ENCODE assay signal across 20 mouse cellular contexts in the genomic region with DNA sequence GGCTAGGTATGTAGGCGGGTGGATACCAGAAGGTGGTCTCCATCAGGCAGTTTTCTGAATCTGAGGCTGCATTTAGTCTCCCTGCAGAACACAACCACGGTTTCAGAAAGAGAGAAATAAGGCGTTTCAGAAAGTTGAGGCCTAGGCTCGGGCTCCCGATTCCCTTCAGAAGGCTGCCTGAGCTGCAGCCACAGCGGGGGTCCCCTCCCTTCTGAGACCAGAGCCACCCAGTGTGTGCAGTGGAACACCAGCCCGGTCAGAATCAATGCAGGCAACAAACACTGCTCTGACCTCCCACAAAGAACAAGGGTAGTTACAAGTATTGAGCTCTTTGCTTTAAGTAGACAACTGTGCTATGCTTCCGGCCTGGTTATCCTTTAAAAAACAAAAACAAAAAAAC. TPM values are rescaled to one million over a fixed set of nuclear protein-coding genes. Genes with fewer than 3 reads are reported as not detected.
DNase-seq lines count a peak whose midpoint lies in the region; ATAC-seq and TF ChIP-seq lines count a peak whose summit lies in the region.
"Had no signal": no experiment of that assay in that cellular context is flagged by ENCODE, and none has a peak within 500 bp of the region (broad histone marks: within the 10 kb centered on the region; RNA-seq: fewer than 3 reads in every experiment).

No protein-coding gene starts in this region.

- TF ChIP-seq CTCF in E14TG2a.4 (conservative IDR thresholded peaks at IDR 0.05; ENCODE audit: low read length): no peak
- TF ChIP-seq CTCF in brain, embryonic 14.5 days (IDR thresholded peaks at IDR 0.05; ENCODE audit: borderline replicate concordance, extremely low read depth, insufficient read depth, insufficient read length): no peak

- peaks cover 90% of the 10 kb centered on the region for H3K27me3 ChIP-seq in kidney, embryonic 14.5 days (ENCODE audit: control insufficient read depth, insufficient read depth, low read length)
- peaks cover 94% of the 10 kb centered on the region for H3K27me3 ChIP-seq in kidney, embryonic 16.5 days (ENCODE audit: insufficient read depth, low read length)
- H3K27me3 ChIP-seq in E14TG2a.4 (ENCODE audit: insufficient read depth, low read length): peaks cover 97% of the 10 kb centered on the region
- peaks cover 24% of the 10 kb centered on the region for H3K27me3 ChIP-seq in intestine, embryonic 16.5 days (replicated peaks; ENCODE audit: control insufficient read depth, insufficient read depth, low read length)

- 4% methylated on average over 8 of the region's 8 CpGs for WGBS in kidney, embryonic 14.5 days
- WGBS in kidney, embryonic 16.5 days: 11% methylated on average over 8 of the region's 8 CpGs
- 9% methylated on average over 8 of the region's 8 CpGs for WGBS in intestine, embryonic 16.5 days

- peak; percentile 37 for DNase-seq in brain, embryonic 14.5 days (ENCODE audit: low read depth)
- no peak for DNase-seq in gastrocnemius, adult 8-10 months (ENCODE audit: low spot score in 2 of 2)
- DNase-seq: adrenal gland, postnatal 10 days; cerebellum, adult 2 months; kidney, postnatal 14 days; liver, embryonic 13.5 days; right cerebral cortex, postnatal 14 days; thymus, postnatal 25 days had no signal

- H3K9me3 ChIP-seq in kidney, embryonic 14.5 days (ENCODE audit: control insufficient read depth, low read length): no peaks in the 10 kb centered on the region
- no peaks in the 10 kb centered on the region for H3K9me3 ChIP-seq in kidney, embryonic 16.5 days (ENCODE audit: low read length)
- H3K9me3 ChIP-seq in E14TG2a.4 (ENCODE audit: low read length): no peaks in the 10 kb centered on the region
- no peaks in the 10 kb centered on the region for H3K9me3 ChIP-seq in intestine, embryonic 16.5 days (ENCODE audit: control insufficient read depth, low read length)
- H3K9me3 ChIP-seq: heart, embryonic 15.5 days; liver, embryonic 13.5 days; midbrain, embryonic 12.5 days had no signal

- no peak overlapping the region for H3K27ac ChIP-seq in kidney, embryonic 14.5 days (ENCODE audit: low read depth, low read length)
- H3K27ac ChIP-seq in kidney, embryonic 16.5 days (ENCODE audit: low read length): no peak overlapping the region
- peak overlapping the region; percentile 79 for H3K27ac ChIP-seq in intestine, embryonic 16.5 days (ENCODE audit: low read length)
- H3K27ac ChIP-seq: heart, embryonic 15.5 days; hindbrain, postnatal 0 days; liver, embryonic 13.5 days; midbrain, embryonic 12.5 days had no signal

- H3K4me2 ChIP-seq in kidney, embryonic 14.5 days (replicated peaks; ENCODE audit: low read depth, low read length): no peak overlapping the region; the same call in 1 of the 2 replicates
- H3K4me2 ChIP-seq in kidney, embryonic 16.5 days (replicated peaks; ENCODE audit: low read depth, low read length): no peak overlapping the region
- H3K4me2 ChIP-seq in intestine, embryonic 16.5 days (ENCODE audit: low read depth, low read length): peak overlapping the region; percentile 57
- H3K4me2 ChIP-seq: liver, embryonic 13.5 days had no signal

- H3K9ac ChIP-seq in kidney, embryonic 14.5 days (ENCODE audit: low read depth, low read length): no peak overlapping the region
- no peak overlapping the region for H3K9ac ChIP-seq in kidney, embryonic 16.5 days (replicated peaks; ENCODE audit: low read length)
- H3K9ac ChIP-seq in intestine, embryonic 16.5 days (ENCODE audit: low read depth, low read length): peak overlapping the region; percentile 67
- H3K9ac ChIP-seq: heart, embryonic 15.5 days; liver, embryonic 13.5 days; midbrain, embryonic 12.5 days had no signal

- peaks cover 12% of the 10 kb centered on the region; the same call in 1 of the 2 replicates for H3K4me1 ChIP-seq in kidney, embryonic 14.5 days (ENCODE audit: control insufficient read depth, insufficient read depth, low read length)
- peaks cover 16% of the 10 kb centered on the region for H3K4me1 ChIP-seq in kidney, embryonic 16.5 days (ENCODE audit: insufficient read depth, low read length)
- peaks cover 75% of the 10 kb centered on the region for H3K4me1 ChIP-seq in E14TG2a.4 (replicated peaks; ENCODE audit: low read depth, low read length)
- H3K4me1 ChIP-seq in intestine, embryonic 16.5 days (ENCODE audit: control insufficient read depth, insufficient read depth, low read length): peaks cover 8% of the 10 kb centered on the region

- no peak for ATAC-seq in kidney, embryonic 14.5 days (ENCODE audit: low FRiP score, low TSS enrichment)
- no peak for ATAC-seq in kidney, embryonic 16.5 days (ENCODE audit: low FRiP score, low TSS enrichment)
- ATAC-seq in intestine, embryonic 16.5 days: no peak
- no peak for ATAC-seq in activated CD4-positive, CD25-positive, alpha-beta regulatory T cell, adult 4 months
- ATAC-seq: hindbrain, postnatal 0 days; lung, postnatal 0 days had no signal

- TF ChIP-seq POLR2A in brain, embryonic 14.5 days (IDR thresholded peaks at IDR 0.05; ENCODE audit: borderline replicate concordance, extremely low read depth, insufficient read depth, insufficient read length, poor library complexity, severe bottlenecking): no peak

- no peaks in the 10 kb centered on the region for H3K36me3 ChIP-seq in kidney, embryonic 14.5 days (ENCODE audit: control insufficient read depth, insufficient read depth, low read length)
- H3K36me3 ChIP-seq in kidney, embryonic 16.5 days (ENCODE audit: insufficient read depth, low read length): no peaks in the 10 kb centered on the region
- H3K36me3 ChIP-seq in E14TG2a.4 (ENCODE audit: insufficient read depth, low read length): no peaks in the 10 kb centered on the region
- no peaks in the 10 kb centered on the region for H3K36me3 ChIP-seq in intestine, embryonic 16.5 days (ENCODE audit: control insufficient read depth, insufficient read depth, low read length)
- H3K36me3 ChIP-seq: heart, embryonic 15.5 days; liver, embryonic 13.5 days; midbrain, embryonic 12.5 days had no signal

- H3K4me3 ChIP-seq in kidney, embryonic 14.5 days (ENCODE audit: low read length): peak overlapping the region; percentile 15; the same call in 1 of the 2 replicates
- H3K4me3 ChIP-seq in kidney, embryonic 16.5 days (ENCODE audit: low read length): no peak overlapping the region
- H3K4me3 ChIP-seq in E14TG2a.4 (replicated peaks; ENCODE audit: low read length): 0 out of 2 replicates have a peak overlapping the region, but pooled peaks have one; percentile 29
- peak overlapping the region; percentile 68 for H3K4me3 ChIP-seq in intestine, embryonic 16.5 days (ENCODE audit: low read length)
- H3K4me3 ChIP-seq: heart, embryonic 15.5 days; liver, embryonic 13.5 days had no signal

RNA-seq across cellular contexts. Expression of a gene that starts 1.0 kb away (rescaled TPM):
- 0.14 TPM in 1 of 2 replicates, not detected in the other for polyA plus RNA-seq in kidney, embryonic 14.5 days (2014; fragmentation: Nextera tagmentation; extraction: Ambion mirVana)
- 0.07 TPM in 1 of 2 replicates, not detected in the other for polyA plus RNA-seq in kidney, embryonic 16.5 days (2015; fragmentation: Nextera tagmentation; extraction: Ambion mirVana)
- polyA plus RNA-seq in brain, embryonic 14.5 days (2012; rRNA removed): 0.90 and 1.4 TPM in 2 replicates
- 61.3 and 64.6 TPM in 2 replicates for polyA plus RNA-seq in intestine, embryonic 16.5 days (2015; fragmentation: Nextera tagmentation; extraction: Ambion mirVana)
- not detected for polyA plus RNA-seq in activated CD4-positive, CD25-positive, alpha-beta regulatory T cell, adult 4 months (2017; shearing (Covaris generic))
- not detected for total RNA-seq in gastrocnemius, adult 8-10 months (2022)
- total RNA-seq: gastrocnemius, postnatal 4 days; hindbrain, postnatal 0 days; left cerebral cortex, adult 8-10 months; MEL had no signal
- polyA plus RNA-seq: cerebellum, adult 2 months; heart, embryonic 15.5 days; hindbrain, postnatal 0 days; lung, postnatal 0 days had no signal

Comparison
In these comparisons a context has a peak if more than half of its experiments do, and no peak if none do; other contexts are left out.
1. RNA of a gene that starts 1.0 kb away (polyA plus RNA-seq): 61.3 to 64.6 TPM in intestine, embryonic 16.5 days; 0.90 to 1.4 TPM in brain, embryonic 14.5 days, 0.14 TPM in kidney, embryonic 14.5 days, 0.07 TPM in kidney, embryonic 16.5 days and not detected in activated CD4-positive, CD25-positive, alpha-beta regulatory T cell, adult 4 months; every median in the first group is over 10 times any median in the second.